Mouse (Mus musculus) liver, embryonic 14.5 days (tissue): Measurements from ENCODE around the gene Tmed2. TPM values are rescaled to one million over a fixed set of nuclear protein-coding genes. Genes with fewer than 3 reads are reported as not detected.

Source experiments
- ATAC-seq: fragments of 200-750 bp; cut with Nextera tagmentation; 2 replicates; pipeline ENCODE4 v1.8.0; 2017; ENCODE audit warnings: moderate number of reproducible peaks, mild to moderate bottlenecking, moderate library complexity; ENCODE audit not compliant: insufficient read depth
- DNase-seq, 3 experiments: peaks; one replicate each; pipeline ENCODE4 v3.0.0-alpha.2; 2012 to 2013; ENCODE audit warnings: low read depth in 3 of 3, low spot score in 3 of 3
- H3K27ac ChIP-seq: fragments of 300-500 bp; sonication (generic); 2 replicates; pipeline ENCODE4 v1.5.1; 2014; ENCODE audit warnings: moderate library complexity, mild to moderate bottlenecking, control low read depth, inconsistent platforms
- H3K27me3 ChIP-seq: fragments of 300-500 bp; sonication (generic); 2 replicates; pipeline ENCODE4 v1.6.1; 2014; ENCODE audit warnings: mild to moderate bottlenecking, low read length, moderate library complexity; ENCODE audit not compliant: control insufficient read depth, insufficient read depth
- H3K36me3 ChIP-seq: fragments of 300-500 bp; sonication (generic); replicated peaks from 2 replicates; pipeline ENCODE4 v1.6.1; 2014; ENCODE audit warnings: low read depth; ENCODE audit not compliant: control insufficient read depth, insufficient read depth
- H3K4me1 ChIP-seq, 2 experiments: fragments of 200-500 bp in 1 of 2; fragments of 300-500 bp in 1 of 2; sonication (generic) in 1 of 2; replicated peaks; 2 replicates each; pipeline ENCODE4 v1.6.1; 2012 to 2014; ENCODE audit warnings: antibody characterized with exemption in 1 of 2, inconsistent platforms in 1 of 2, low read length in 1 of 2; ENCODE audit not compliant: control insufficient read depth in 2 of 2, insufficient read depth in 2 of 2
- H3K4me2 ChIP-seq: fragments of 300-500 bp; sonication (generic); 2 replicates; pipeline ENCODE4 v1.6.1; 2014; ENCODE audit warnings: low read depth, mild to moderate bottlenecking, control low read depth, moderate library complexity
- H3K4me3 ChIP-seq, 2 experiments: fragments of 200-500 bp in 1 of 2; fragments of 300-500 bp in 1 of 2; sonication (generic) in 1 of 2; 2 replicates each; pipeline ENCODE4 v1.5.1; 2012 to 2014; ENCODE audit warnings: low read depth in 2 of 2, low read length in 2 of 2, mild to moderate bottlenecking in 2 of 2, control low read depth in 1 of 2, inconsistent platforms in 1 of 2, moderate library complexity in 1 of 2; ENCODE audit not compliant: insufficient read depth in 1 of 2
- H3K9ac ChIP-seq: fragments of 300-500 bp; sonication (generic); replicated peaks from 2 replicates; pipeline ENCODE4 v1.6.1; 2014; ENCODE audit warnings: mild to moderate bottlenecking, control low read depth, moderate library complexity
- H3K9me3 ChIP-seq: fragments of 300-500 bp; sonication (generic); 2 replicates; pipeline ENCODE4 v1.6.1; 2016; ENCODE audit warnings: low read length, mixed read lengths; ENCODE audit not compliant: control insufficient read depth
- CTCF ChIP-seq: IDR thresholded peaks from 2 replicates; pipeline ENCODE4 v1.5.1; 2016; ENCODE audit warnings: antibody characterized with exemption, low read depth, control low read depth
- EP300 ChIP-seq: IDR thresholded peaks from 2 replicates; pipeline ENCODE4 v1.6.1; 2016; ENCODE audit warnings: antibody characterized with exemption, low read depth
- WGBS: fragments of 180-500 bp; shearing (Covaris S2); extraction: QIAGEN DNeasy Blood & Tissue Kit; methylation state at CpG from one replicate; pipeline ENCODE4 v1.1.7; 2014; ENCODE audit not compliant: insufficient replicate concordance; 5-methylcytosine and 5-hydroxymethylcytosine counted together
- polyA plus RNA-seq, 2 experiments: library from polyadenylated mRNA; depleted of rRNA in 1 of 2; stranded (reverse) in 1 of 2; unstranded in 1 of 2; fragments of >200 nt; fragmentation: Nextera tagmentation in 1 of 2; extraction: Ambion mirVana in 1 of 2; gene quantifications; 2 replicates each; pipeline versions ENCODE4 v1.2.1 to v1.2.3; 2012 to 2014

Gene Tmed2
- polyA plus RNA-seq, 2 experiments, result 99.9 to 328 TPM

DNA sequence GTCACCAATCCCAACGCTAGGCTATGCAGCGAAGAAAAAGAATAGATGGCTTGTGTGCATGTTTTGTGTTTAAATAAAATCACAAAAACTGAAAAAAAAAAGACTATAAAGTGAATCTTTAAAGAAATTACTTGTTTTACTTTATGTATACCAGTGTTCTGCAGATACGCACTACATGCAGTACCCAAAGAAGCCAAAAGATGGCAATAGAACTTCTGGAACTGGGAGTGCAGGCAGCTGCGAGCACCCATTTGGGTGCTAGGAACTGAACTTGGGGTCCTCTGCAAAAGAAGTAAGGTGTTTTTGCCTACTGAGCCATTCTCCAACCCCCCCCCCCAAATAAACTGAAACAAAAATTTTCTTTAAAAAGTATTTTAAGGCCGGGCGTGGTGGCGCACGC is 17.5 kb upstream of the Tmed2 start:
- ATAC-seq (no peak), DNase-seq (no peak)
- Histone ChIP-seq H3K27ac (no peak overlapping the region), H3K27me3 (no peaks in the 10 kb centered on the region), H3K36me3 (no peaks in the 10 kb centered on the region), H3K9me3 (no peaks in the 10 kb centered on the region), H3K4me3 (no peak overlapping the region), H3K4me1 (no peaks in the 10 kb centered on the region), H3K9ac (no peak overlapping the region), H3K4me2 (no peak overlapping the region)
- WGBS, result 87% methylated on average over 8 of the region's 8 CpGs
- no peak for TF ChIP-seq EP300
- peak; percentile 41; the same call in 1 of the 2 replicates for TF ChIP-seq CTCF

DNA sequence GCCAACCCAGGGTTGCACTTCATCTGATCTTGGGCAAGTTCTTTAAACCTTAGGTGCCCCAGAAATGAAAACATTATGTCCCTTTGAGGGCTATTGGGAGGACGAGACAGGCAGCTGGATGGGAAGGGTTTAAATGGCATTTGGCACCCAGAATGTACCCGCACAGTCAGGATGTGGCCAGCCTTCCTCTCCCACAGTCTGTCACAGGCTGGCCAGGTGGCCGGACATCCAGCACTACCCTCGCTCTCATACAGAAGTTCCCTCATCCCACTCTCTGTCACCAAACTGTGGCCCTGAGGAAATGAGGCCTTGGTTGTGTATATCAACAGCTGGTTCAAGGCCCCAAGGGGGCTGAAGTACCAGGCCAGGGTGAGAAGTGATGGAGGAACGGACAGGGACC is 15.6 kb upstream of the Tmed2 start:
- no peak for DNase-seq
- 62% methylated on average over 5 of the region's 5 CpGs for WGBS
- no peak for ATAC-seq
- no peak overlapping the region for H3K9ac ChIP-seq
- H3K4me1 ChIP-seq, result no peaks in the 10 kb centered on the region
- H3K4me3 ChIP-seq, result no peak overlapping the region
- H3K27ac ChIP-seq, result no peak overlapping the region
- no peaks in the 10 kb centered on the region for H3K9me3 ChIP-seq
- H3K27me3 ChIP-seq, result peaks cover 13% of the 10 kb centered on the region
- no peak for TF ChIP-seq EP300
- TF ChIP-seq CTCF, result no peak
- H3K36me3 ChIP-seq, result no peaks in the 10 kb centered on the region
- no peak overlapping the region for H3K4me2 ChIP-seq

DNA sequence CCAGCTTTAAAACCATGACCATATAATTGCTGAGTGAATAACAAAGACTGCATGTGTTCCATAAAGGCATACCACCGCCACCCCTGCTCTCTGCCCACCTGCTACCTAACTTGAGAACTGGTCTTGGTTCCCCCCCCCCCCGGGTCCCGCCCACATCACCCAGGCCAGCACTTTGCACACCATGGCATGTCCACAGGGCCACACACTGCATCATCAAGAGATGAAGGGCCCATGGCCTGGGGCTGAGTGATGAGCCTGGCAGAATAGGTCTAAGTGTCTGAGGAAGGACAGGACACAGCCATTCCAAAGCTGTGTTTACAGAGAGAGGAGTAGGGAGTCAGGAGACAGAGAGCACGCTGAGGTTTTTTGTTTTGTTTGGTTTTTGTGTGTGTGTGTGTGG is 12.1 kb upstream of the Tmed2 start:
- H3K4me1 ChIP-seq, result 0 out of 4 replicates have a peak, but pooled peaks cover 0 to 2% of the 10 kb centered on the region in 2 experiments
- 64% methylated on average over 4 of the region's 4 CpGs for WGBS
- peaks cover 35% of the 10 kb centered on the region for H3K27me3 ChIP-seq
- no peak overlapping the region for H3K9ac ChIP-seq
- H3K36me3 ChIP-seq, result no peaks in the 10 kb centered on the region
- DNase-seq, result no peak
- H3K27ac ChIP-seq, result no peak overlapping the region
- no peak for TF ChIP-seq EP300
- TF ChIP-seq CTCF, result no peak
- ATAC-seq, result no peak
- H3K4me2 ChIP-seq, result no peak overlapping the region
- H3K9me3 ChIP-seq, result no peaks in the 10 kb centered on the region
- H3K4me3 ChIP-seq, result no peak overlapping the region

DNA sequence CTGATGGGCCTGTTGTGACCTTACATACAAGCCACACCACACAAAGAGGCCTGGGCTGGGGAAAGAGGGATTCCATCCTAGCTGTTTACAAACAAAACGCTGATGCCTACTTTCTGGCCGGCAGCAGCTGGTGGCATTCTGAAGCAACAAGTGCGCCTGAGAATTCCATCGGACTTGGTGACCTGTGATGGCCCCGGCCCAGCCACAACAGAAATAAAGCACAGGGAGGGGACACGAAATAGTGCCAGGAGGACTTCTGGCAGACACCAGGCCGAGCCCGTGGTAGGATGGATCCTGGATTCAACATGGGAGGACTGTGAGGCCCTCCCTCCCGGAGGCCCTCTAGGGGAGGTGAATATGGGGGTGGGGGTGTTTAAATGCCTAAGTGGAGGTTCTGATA is 11.7 kb upstream of the Tmed2 start:
- H3K27me3 ChIP-seq, result peaks cover 35% of the 10 kb centered on the region
- H3K4me2 ChIP-seq, result no peak overlapping the region
- 55% methylated on average over 9 of the region's 9 CpGs for WGBS
- no peak for ATAC-seq
- no peak for DNase-seq
- H3K27ac ChIP-seq, result no peak overlapping the region
- H3K4me1 ChIP-seq, result 0 out of 4 replicates have a peak, but pooled peaks cover 0 to 2% of the 10 kb centered on the region in 2 experiments
- H3K4me3 ChIP-seq, result no peak overlapping the region
- no peak overlapping the region for H3K9ac ChIP-seq
- TF ChIP-seq CTCF (no peak), EP300 (no peak)
- no peaks in the 10 kb centered on the region for H3K9me3 ChIP-seq
- no peaks in the 10 kb centered on the region for H3K36me3 ChIP-seq

DNA sequence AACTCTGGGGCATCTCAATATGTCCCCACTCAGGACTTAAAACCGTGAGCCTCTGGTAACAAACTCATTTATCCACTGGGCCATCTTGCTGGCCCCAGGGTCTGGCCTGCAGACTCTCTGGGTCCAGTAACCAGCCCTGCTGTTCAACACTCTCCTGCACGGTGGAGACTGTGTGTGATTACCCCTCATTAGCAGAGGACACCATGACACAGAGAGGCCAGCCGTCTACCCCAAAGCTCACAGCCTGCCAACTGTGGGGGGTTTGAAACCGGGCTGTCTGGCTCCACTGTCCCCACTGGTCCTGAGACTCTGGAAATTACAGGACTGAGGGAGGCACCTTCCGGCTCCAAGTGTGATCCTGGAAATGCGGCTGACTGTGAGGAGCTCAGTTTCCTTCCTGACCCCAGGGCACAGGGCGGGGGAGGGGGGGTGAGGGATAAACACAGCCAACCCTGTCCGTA is 11.3 kb upstream of the Tmed2 start:
- ATAC-seq (no peak), DNase-seq (no peak)
- Histone ChIP-seq H3K4me1 (0 out of 4 replicates have a peak, but pooled peaks cover 0 to 2% of the 10 kb centered on the region in 2 experiments), H3K9me3 (no peaks in the 10 kb centered on the region), H3K27me3 (peaks cover 35% of the 10 kb centered on the region), H3K4me2 (no peak overlapping the region), H3K27ac (no peak overlapping the region), H3K4me3 (no peak overlapping the region), H3K36me3 (no peaks in the 10 kb centered on the region), H3K9ac (no peak overlapping the region)
- WGBS, result 24% methylated on average over 8 of the region's 8 CpGs
- TF ChIP-seq CTCF (no peak), EP300 (no peak)
